Mouse (Mus musculus) heart, embryonic 16.5 days (tissue): ENCODE measurements at regions not wholly inside any gene's neighbourhood (a gene's known extent, or its start where the extent isn't known, plus 50 kb on each side); places are given as distances from the start of the nearest gene placed in this dataset.
"Not testable (repeated sequence)": the region's sequence is repeated elsewhere in the genome, so short reads cannot be mapped to it uniquely, and the experiment has no call there.

Experiments
- ATAC-seq: fragments of 200-750 bp; cut with Nextera tagmentation; replicated peaks from 2 replicates; pipeline ENCODE4 v1.8.0; 2017; ENCODE audit warnings: moderate number of reproducible peaks; ENCODE audit not compliant: insufficient read depth, low FRiP score; ENCODE audit errors: extremely low read depth
- H3K27ac ChIP-seq: fragments of 300-500 bp; sonication (generic); 2 replicates; pipeline ENCODE4 v1.5.1; 2014; ENCODE audit warnings: mild to moderate bottlenecking, low read length, control low read depth, moderate library complexity
- H3K27me3 ChIP-seq: fragments of 300-500 bp; sonication (generic); 2 replicates; pipeline ENCODE4 v1.6.1; 2014; ENCODE audit warnings: low read length, mixed read lengths; ENCODE audit not compliant: control insufficient read depth, insufficient read depth
- H3K36me3 ChIP-seq: fragments of 300-500 bp; sonication (generic); 2 replicates; pipeline ENCODE4 v1.6.1; 2014; ENCODE audit not compliant: control insufficient read depth, insufficient read depth
- H3K4me1 ChIP-seq: fragments of 300-500 bp; sonication (generic); 2 replicates; pipeline ENCODE4 v1.6.1; 2014; ENCODE audit warnings: low read length, mixed read lengths; ENCODE audit not compliant: control insufficient read depth, insufficient read depth
- H3K4me2 ChIP-seq: fragments of 300-500 bp; sonication (generic); 2 replicates; pipeline ENCODE4 v1.6.1; 2014; ENCODE audit warnings: low read depth, mild to moderate bottlenecking, control low read depth, low read length
- H3K4me3 ChIP-seq: fragments of 300-500 bp; sonication (generic); 2 replicates; pipeline ENCODE4 v1.5.1; 2014; ENCODE audit warnings: mild to moderate bottlenecking, control low read depth, low read length
- H3K9ac ChIP-seq: fragments of 300-500 bp; sonication (generic); 2 replicates; pipeline ENCODE4 v1.6.1; 2014; ENCODE audit warnings: low read length, control low read depth
- H3K9me3 ChIP-seq: fragments of 300-500 bp; sonication (generic); replicated peaks from 2 replicates; pipeline ENCODE4 v1.6.1; 2016; ENCODE audit warnings: low read length; ENCODE audit not compliant: control insufficient read depth
- WGBS: fragments of 180-500 bp; shearing (Covaris S2); extraction: QIAGEN DNeasy Blood & Tissue Kit; methylation state at CpG from one replicate; pipeline ENCODE4 v1.1.7; 2014; 5-methylcytosine and 5-hydroxymethylcytosine counted together

- not testable (repeated sequence) for H3K4me2 ChIP-seq, H3K9me3 ChIP-seq, H3K27me3 ChIP-seq, ATAC-seq, H3K4me3 ChIP-seq, H3K4me1 ChIP-seq, H3K27ac ChIP-seq, H3K9ac ChIP-seq, H3K36me3 ChIP-seq
- WGBS = 73% methylated on average over 1 of the region's 3 CpGs
Measured at GRCm38 (mm10) chr2:116526203-116526602, 352.3 kb upstream of the Tmco5 start.

DNA sequence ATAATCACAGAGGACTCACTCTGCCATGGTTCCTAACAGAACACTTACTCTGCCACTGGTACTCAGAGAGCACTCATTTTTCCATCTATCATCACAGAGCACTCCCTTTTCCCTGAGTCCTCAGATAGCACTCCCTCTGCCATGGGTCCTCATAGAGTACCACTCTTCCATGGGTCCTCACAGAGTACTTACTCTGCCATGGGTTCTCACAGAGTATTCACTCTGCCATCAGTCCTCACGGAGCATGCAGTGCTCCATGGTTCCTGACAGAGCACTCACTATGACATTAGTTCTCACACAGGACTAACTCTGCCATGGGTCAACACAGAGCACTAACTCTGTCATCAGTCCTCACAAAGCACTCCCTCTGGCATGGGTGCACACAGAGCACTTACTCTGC is 342.0 kb upstream of the Tmco5 start:
- no peak for ATAC-seq
- H3K4me1 ChIP-seq = no peaks in the 10 kb centered on the region
- H3K9me3 ChIP-seq = peaks cover 26% of the 10 kb centered on the region
- no peak overlapping the region for H3K4me2 ChIP-seq
- H3K27me3 ChIP-seq = no peaks in the 10 kb centered on the region
- no peak overlapping the region for H3K4me3 ChIP-seq
- no peaks in the 10 kb centered on the region for H3K36me3 ChIP-seq
- H3K9ac ChIP-seq = no peak overlapping the region
- WGBS = 60% methylated on average over 1 of the region's 1 CpGs
- H3K27ac ChIP-seq = no peak overlapping the region

GRCm38 (mm10) chr2:116559350-116559749 is 319.1 kb upstream of the Tmco5 start:
- H3K9me3 ChIP-seq = peaks cover 15% of the 10 kb centered on the region
- no peaks in the 10 kb centered on the region for H3K27me3 ChIP-seq
- no peak for ATAC-seq
- no peak overlapping the region for H3K4me2 ChIP-seq
- no peaks in the 10 kb centered on the region for H3K36me3 ChIP-seq
- no peak overlapping the region for H3K9ac ChIP-seq
- H3K4me1 ChIP-seq = no peaks in the 10 kb centered on the region
- no peak overlapping the region for H3K27ac ChIP-seq
- H3K4me3 ChIP-seq = no peak overlapping the region

DNA sequence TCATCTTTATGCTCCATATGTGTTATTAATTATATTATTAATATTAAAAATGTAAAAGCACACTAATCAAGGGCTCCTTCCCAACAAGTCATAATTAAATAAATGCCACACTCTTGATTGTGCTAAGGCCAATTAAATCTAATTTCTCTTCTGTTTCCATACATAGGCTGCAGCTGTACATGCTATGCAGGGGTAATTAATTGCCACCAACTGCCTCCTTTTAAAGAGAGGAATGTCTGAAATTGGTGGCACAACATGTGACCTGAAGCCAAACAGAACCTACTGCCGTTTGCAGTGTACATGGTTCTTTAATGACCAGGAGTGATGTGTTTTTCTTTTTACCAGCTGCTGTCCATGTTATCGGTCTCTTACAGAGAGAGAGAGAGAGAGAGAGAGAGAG is 294.5 kb upstream of the Tmco5 start:
- H3K9me3 ChIP-seq = no peaks in the 10 kb centered on the region
- ATAC-seq = no peak
- H3K27ac ChIP-seq = no peak overlapping the region
- no peak overlapping the region for H3K9ac ChIP-seq
- WGBS = 49% methylated on average over 2 of the region's 2 CpGs
- no peaks in the 10 kb centered on the region for H3K27me3 ChIP-seq
- no peak overlapping the region for H3K4me2 ChIP-seq
- no peak overlapping the region for H3K4me3 ChIP-seq
- H3K36me3 ChIP-seq = no peaks in the 10 kb centered on the region
- H3K4me1 ChIP-seq = no peaks in the 10 kb centered on the region

GRCm38 (mm10) chr2:116586203-116586959 is 292.1 kb upstream of the Tmco5 start:
- Histone ChIP-seq H3K36me3 (no peaks in the 10 kb centered on the region), H3K4me3 (no peak overlapping the region), H3K4me2 (no peak overlapping the region), H3K9me3 (no peaks in the 10 kb centered on the region), H3K4me1 (no peaks in the 10 kb centered on the region), H3K27me3 (no peaks in the 10 kb centered on the region), H3K27ac (no peak overlapping the region), H3K9ac (no peak overlapping the region)
- ATAC-seq = no peak
- WGBS = 78% methylated on average over 11 of the region's 11 CpGs

- no peaks in the 10 kb centered on the region for H3K36me3 ChIP-seq
- 84% methylated on average over 5 of the region's 5 CpGs for WGBS
- ATAC-seq = no peak
Measured at GRCm38 (mm10) chr2:116605869-116606268, 272.6 kb upstream of the Tmco5 start.

GRCm38 (mm10) chr2:116639935-116640334 is 238.6 kb upstream of the Tmco5 start:
- 81% methylated on average over 5 of the region's 5 CpGs for WGBS
- Histone ChIP-seq H3K9me3 (no peaks in the 10 kb centered on the region), H3K9ac (no peak overlapping the region), H3K36me3 (no peaks in the 10 kb centered on the region), H3K4me1 (no peaks in the 10 kb centered on the region), H3K27me3 (no peaks in the 10 kb centered on the region), H3K4me2 (no peak overlapping the region), H3K4me3 (no peak overlapping the region), H3K27ac (no peak overlapping the region)
- no peak for ATAC-seq

More at GRCm38 (mm10) chr2:116605869-116606268, 272.6 kb upstream of the Tmco5 start:
- Histone ChIP-seq H3K9me3 (no peaks in the 10 kb centered on the region), H3K27ac (no peak overlapping the region), H3K4me2 (no peak overlapping the region), H3K27me3 (no peaks in the 10 kb centered on the region), H3K9ac (no peak overlapping the region), H3K4me1 (no peaks in the 10 kb centered on the region), H3K4me3 (no peak overlapping the region)

DNA sequence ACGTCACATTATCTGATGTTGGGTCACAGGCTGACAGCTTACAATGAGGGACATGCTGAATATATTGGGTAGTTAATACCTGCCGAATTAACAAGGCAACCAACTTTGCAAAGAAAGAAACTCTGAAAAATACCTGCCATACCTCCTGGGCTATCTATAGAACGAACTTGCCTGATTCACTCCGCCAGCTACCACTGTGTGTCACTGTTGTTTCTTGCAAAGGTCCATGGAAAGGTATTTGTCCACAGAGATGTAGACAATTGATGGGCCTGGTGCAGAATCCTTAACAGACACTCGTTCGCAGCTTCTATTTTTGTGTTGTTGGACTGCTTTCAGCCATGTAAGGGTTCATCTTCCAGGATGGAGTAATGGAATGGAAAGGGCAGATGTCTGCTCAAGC is 226.4 kb upstream of the Tmco5 start:
- Histone ChIP-seq H3K36me3 (no peaks in the 10 kb centered on the region), H3K4me2 (no peak overlapping the region), H3K9ac (no peak overlapping the region), H3K9me3 (no peaks in the 10 kb centered on the region), H3K27me3 (no peaks in the 10 kb centered on the region), H3K4me3 (no peak overlapping the region), H3K27ac (no peak overlapping the region), H3K4me1 (no peaks in the 10 kb centered on the region)
- ATAC-seq = no peak
- WGBS = 72% methylated on average over 6 of the region's 6 CpGs

DNA sequence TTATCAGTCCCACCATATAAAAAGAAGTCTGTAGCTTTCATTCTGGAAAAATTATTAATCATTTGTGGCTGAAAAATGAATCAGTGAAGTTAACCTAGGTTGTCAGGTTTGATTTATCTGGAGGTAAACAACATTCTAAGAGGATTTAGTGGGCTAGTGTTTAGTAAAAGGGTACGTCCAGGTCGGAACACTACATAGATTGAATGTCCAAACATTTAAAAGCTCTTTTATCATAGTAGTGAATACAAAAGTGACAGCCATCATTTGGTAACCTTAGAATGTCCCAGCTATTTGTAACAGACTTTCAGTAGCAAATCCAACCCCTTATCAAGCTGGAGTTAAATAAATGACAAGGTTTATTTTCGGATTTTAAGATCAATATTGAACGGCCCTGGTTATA is 192.7 kb upstream of the Tmco5 start:
- Histone ChIP-seq H3K9ac (no peak overlapping the region), H3K36me3 (no peaks in the 10 kb centered on the region), H3K9me3 (no peaks in the 10 kb centered on the region), H3K27ac (no peak overlapping the region), H3K4me1 (no peaks in the 10 kb centered on the region), H3K27me3 (no peaks in the 10 kb centered on the region), H3K4me3 (no peak overlapping the region), H3K4me2 (no peak overlapping the region)
- 64% methylated on average over 4 of the region's 4 CpGs for WGBS
- no peak for ATAC-seq
